Mouse (Mus musculus) stomach, adult 2 months (tissue): ENCODE measurements around the gene Acss2. TPM values are rescaled to one million over a fixed set of nuclear protein-coding genes. Genes with fewer than 3 reads are reported as not detected.

Experiments used
- polyA plus RNA-seq: library from polyadenylated mRNA; depleted of rRNA; stranded (reverse); fragments of >200 nt; gene quantifications from 2 replicates; pipeline ENCODE4 v1.2.3, GENCODE M21; 2012; rRNA removed

Gene Acss2
- polyA plus RNA-seq: 11.1 and 13.2 TPM in 2 replicates

GRCm38 (mm10) chr2:155517455-155518423 is at the start of gene Acss2, which contains the start of gene Ggt7:
Acss2 (plus strand) TSS chr2:155517948.
Ggt7 (minus strand) TSS chr2:155518237.

GRCm38 (mm10) chr2:155473570-155474088 is 44.1 kb upstream of the Acss2 start, which contains the start of gene Ncoa6:
Ncoa6 (minus strand) TSS chr2:155473894.

DNA sequence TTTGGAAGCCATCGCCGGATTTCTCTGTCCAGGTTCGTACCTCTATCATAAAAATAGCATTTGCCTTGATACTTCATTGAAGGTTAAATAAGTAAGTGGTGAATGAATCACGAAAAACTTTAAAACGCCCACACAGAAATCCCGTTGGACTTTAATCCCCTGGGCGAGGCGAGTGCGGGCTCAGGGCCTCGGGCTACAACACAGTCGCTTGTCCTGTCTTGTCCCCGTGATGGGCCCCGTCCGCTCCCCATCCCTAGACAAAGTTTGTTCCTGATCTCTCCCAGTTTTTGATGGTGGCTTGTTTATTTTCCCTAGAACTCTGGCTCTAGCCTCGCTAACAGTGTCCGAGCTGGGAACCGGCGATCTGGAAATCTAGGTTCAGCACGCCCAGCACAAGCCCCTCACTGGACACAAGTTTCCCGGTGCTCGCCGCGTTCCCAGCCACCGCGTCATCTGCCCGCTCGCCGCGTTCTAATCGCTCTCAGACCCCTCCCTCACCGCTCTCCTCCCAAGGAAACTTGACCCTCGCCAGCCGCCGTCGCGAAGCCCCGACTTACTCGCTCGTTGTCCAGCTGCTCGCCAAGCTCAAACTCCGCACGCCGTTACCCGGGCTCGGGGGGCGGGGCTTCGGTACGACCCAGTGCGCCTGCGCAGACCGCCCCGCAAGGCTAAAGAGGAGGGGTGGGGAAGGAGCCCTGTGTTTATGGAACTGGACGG is 74.5 kb downstream of the Acss2 start, which contains the start of gene Gss:
Gene Gss, minus strand, starts transcription at position 674 of the 717 bp plus-strand sequence.

GRCm38 (mm10) chr2:155610978-155611377 is 93.2 kb downstream of the Acss2 start, which contains the start of gene Myh7b:
Myh7b (plus strand) TSS chr2:155611212.

Other genes with a start within 250 kb of the Acss2 start
- 253 and 641 TPM in 2 replicates for gene Map1lc3a, start 241.7 kb upstream of the Acss2 start, polyA plus RNA-seq
- 14.6 and 16.0 TPM in 2 replicates for gene Pigu, start 160.5 kb upstream of the Acss2 start, polyA plus RNA-seq
- gene Trp53inp2, start 136.9 kb upstream of the Acss2 start, polyA plus RNA-seq: 147 and 267 TPM in 2 replicates
- 2.5 and 5.7 TPM in 2 replicates for gene Ncoa6, start 44.1 kb upstream of the Acss2 start, polyA plus RNA-seq
- 9.5 and 12.7 TPM in 2 replicates for gene Ggt7, start 289 bp downstream of the Acss2 start, polyA plus RNA-seq
- gene Gss, start 74.9 kb downstream of the Acss2 start, polyA plus RNA-seq: 59.0 and 67.1 TPM in 2 replicates
- gene Myh7b, start 93.3 kb downstream of the Acss2 start, polyA plus RNA-seq: 0.02 TPM in 1 of 2 replicates, not detected in the other
- 72.7 and 87.2 TPM in 2 replicates for gene Trpc4ap, start 174.4 kb downstream of the Acss2 start, polyA plus RNA-seq
- 42.9 and 44.4 TPM in 2 replicates for gene Edem2, start 211.5 kb downstream of the Acss2 start, polyA plus RNA-seq
- gene Gm17581, start 217.9 kb downstream of the Acss2 start, polyA plus RNA-seq: not detected in 2 replicates
- gene Procr, start 233.2 kb downstream of the Acss2 start, polyA plus RNA-seq: 6.5 and 8.9 TPM in 2 replicates